Mouse (Mus musculus): ENCODE results near the gene Epb41l4b. TPM values are rescaled to one million over a fixed set of nuclear protein-coding genes. Genes with fewer than 3 reads are reported as not detected.

Gene Epb41l4b
- polyA plus RNA-seq, 1 experiment, result not detected

- Histone ChIP-seq H3K4me3 (ENCODE audit: insufficient read depth, low read depth, low read length) (peak overlapping the region; percentile 96), H3K4me1 (ENCODE audit: control insufficient read depth, insufficient read depth, low read length) (peaks cover 3% of the 10 kb centered on the region), H3K27ac (ENCODE audit: insufficient read depth, low read depth, low read length) (no peak overlapping the region)
- WGBS, result 2% methylated on average over 14 of the region's 14 CpGs
- TF ChIP-seq CTCF (IDR thresholded peaks at IDR 0.05; ENCODE audit: insufficient read depth, low read depth, low read length), result no peak
Observed at GRCm38 (mm10) chr4:56946180-56946579, 197.1 kb downstream of the Epb41l4b start.

- TF ChIP-seq CTCF (IDR thresholded peaks at IDR 0.05; ENCODE audit: insufficient read depth, low read depth, low read length) (no peak), POLR2A (IDR thresholded peaks at IDR 0.05; ENCODE audit: insufficient read depth, low read depth, low read length) (no peak)
- WGBS, result 48% methylated on average over 4 of the region's 4 CpGs
- Histone ChIP-seq H3K27ac (ENCODE audit: insufficient read depth, low read depth, low read length) (no peak overlapping the region), H3K4me1 (ENCODE audit: control insufficient read depth, insufficient read depth, low read length) (peaks cover 3% of the 10 kb centered on the region), H3K4me3 (ENCODE audit: insufficient read depth, low read depth, low read length) (no peak overlapping the region)
Observed at GRCm38 (mm10) chr4:56944286-56944685, 199.0 kb downstream of the Epb41l4b start.

GRCm38 (mm10) chr4:56943258-56943657 is 200.0 kb downstream of the Epb41l4b start:
- 85% methylated on average over 1 of the region's 1 CpGs for WGBS
- Histone ChIP-seq H3K4me3 (ENCODE audit: insufficient read depth, low read depth, low read length) (no peak overlapping the region), H3K4me1 (ENCODE audit: control insufficient read depth, insufficient read depth, low read length) (peaks cover 3% of the 10 kb centered on the region), H3K27ac (ENCODE audit: insufficient read depth, low read depth, low read length) (no peak overlapping the region)
- TF ChIP-seq POLR2A (IDR thresholded peaks at IDR 0.05; ENCODE audit: insufficient read depth, low read depth, low read length), result no peak
- TF ChIP-seq CTCF (IDR thresholded peaks at IDR 0.05; ENCODE audit: insufficient read depth, low read depth, low read length), result no peak

GRCm38 (mm10) chr4:56942567-56942966 is 200.7 kb downstream of the Epb41l4b start:
- 87% methylated on average over 1 of the region's 1 CpGs for WGBS

More at GRCm38 (mm10) chr4:56942567-56942966, 200.7 kb downstream of the Epb41l4b start:
- no peak overlapping the region for H3K4me3 ChIP-seq (ENCODE audit: insufficient read depth, low read depth, low read length)
- H3K4me1 ChIP-seq (ENCODE audit: control insufficient read depth, insufficient read depth, low read length), result peaks cover 3% of the 10 kb centered on the region
- no peak for TF ChIP-seq CTCF (IDR thresholded peaks at IDR 0.05; ENCODE audit: insufficient read depth, low read depth, low read length)
- TF ChIP-seq POLR2A (IDR thresholded peaks at IDR 0.05; ENCODE audit: insufficient read depth, low read depth, low read length), result no peak
- no peak overlapping the region for H3K27ac ChIP-seq (ENCODE audit: insufficient read depth, low read depth, low read length)

Other genes starting within 250 kb of the Epb41l4b start
- gene Tmem245, start 196.0 kb downstream of the Epb41l4b start, polyA plus RNA-seq (2012; ENCODE audit: insufficient read depth, insufficient read length, low replicate concordance, missing spikeins), result not detected in 2 replicates
- gene Frrs1l, start 153.0 kb downstream of the Epb41l4b start, polyA plus RNA-seq (2012; ENCODE audit: insufficient read depth, insufficient read length, low replicate concordance, missing spikeins), result not detected in 2 replicates
- not detected in 2 replicates for gene Ptpn3, start 158.4 kb upstream of the Epb41l4b start, polyA plus RNA-seq (2012; ENCODE audit: insufficient read depth, insufficient read length, low replicate concordance, missing spikeins)

All from olfactory bulb, adult 2 months (tissue).